Mouse (Mus musculus): ENCODE measurements around the gene Shh. TPM values are rescaled to one million over a fixed set of nuclear protein-coding genes. Genes with fewer than 3 reads are reported as not detected.

Shh gene
- polyA plus RNA-seq, 1 experiment from 2014 or later = 0.21 TPM

- Histone ChIP-seq H3K9ac (ENCODE audit: low read depth, low read length) (no peak overlapping the region), H3K9me3 (ENCODE audit: control insufficient read depth, low read length) (no peaks in the 10 kb centered on the region), H3K27me3 (replicated peaks; ENCODE audit: control insufficient read depth, insufficient read depth, low read length) (peaks cover 37% of the 10 kb centered on the region), H3K4me1 (replicated peaks; ENCODE audit: control insufficient read depth, insufficient read depth, low read length) (peaks cover 5% of the 10 kb centered on the region), H3K4me2 (no peak overlapping the region), H3K27ac (ENCODE audit: low read depth, low read length) (no peak overlapping the region), H3K4me3 (ENCODE audit: low read depth, low read length) (no peak overlapping the region), H3K36me3 (ENCODE audit: control insufficient read depth, insufficient read depth, low read length) (no peaks in the 10 kb centered on the region)
- ATAC-seq (replicated peaks; ENCODE audit: low FRiP score) = no peak
- DNase-seq (ENCODE audit: low spot score) = no peak
- 50% methylated on average over 3 of the region's 3 CpGs for WGBS
Observed at GRCm38 (mm10) chr5:28453523-28453922, 13.5 kb downstream of the Shh start.

- Histone ChIP-seq H3K9ac (ENCODE audit: low read depth, low read length) (no peak overlapping the region), H3K4me2 (no peak overlapping the region), H3K27me3 (replicated peaks; ENCODE audit: control insufficient read depth, insufficient read depth, low read length) (peaks cover 33% of the 10 kb centered on the region), H3K4me3 (ENCODE audit: low read depth, low read length) (no peak overlapping the region), H3K4me1 (replicated peaks; ENCODE audit: control insufficient read depth, insufficient read depth, low read length) (peaks cover 3% of the 10 kb centered on the region), H3K36me3 (ENCODE audit: control insufficient read depth, insufficient read depth, low read length) (no peaks in the 10 kb centered on the region), H3K27ac (ENCODE audit: low read depth, low read length) (no peak overlapping the region), H3K9me3 (ENCODE audit: control insufficient read depth, low read length) (no peaks in the 10 kb centered on the region)
- DNase-seq (ENCODE audit: low spot score) (no peak), ATAC-seq (replicated peaks; ENCODE audit: low FRiP score) (no peak)
- WGBS = 71% methylated on average over 5 of the region's 5 CpGs
Observed at GRCm38 (mm10) chr5:28453086-28453485, 14.0 kb downstream of the Shh start.

GRCm38 (mm10) chr5:28451053-28451638 is 15.9 kb downstream of the Shh start:
- no peaks in the 10 kb centered on the region for H3K36me3 ChIP-seq (ENCODE audit: control insufficient read depth, insufficient read depth, low read length)
- WGBS = 33% methylated on average over 6 of the region's 6 CpGs
- no peak overlapping the region for H3K9ac ChIP-seq (ENCODE audit: low read depth, low read length)
- peaks cover 14% of the 10 kb centered on the region for H3K27me3 ChIP-seq (replicated peaks; ENCODE audit: control insufficient read depth, insufficient read depth, low read length)
- H3K4me3 ChIP-seq (ENCODE audit: low read depth, low read length) = no peak overlapping the region
- no peaks in the 10 kb centered on the region for H3K4me1 ChIP-seq (replicated peaks; ENCODE audit: control insufficient read depth, insufficient read depth, low read length)
- DNase-seq (ENCODE audit: low spot score) = peak; percentile 70
- no peak overlapping the region for H3K4me2 ChIP-seq
- 0 out of 2 replicates have a peak, but pooled peaks have one; percentile 15 for ATAC-seq (replicated peaks; ENCODE audit: low FRiP score)
- H3K9me3 ChIP-seq (ENCODE audit: control insufficient read depth, low read length) = no peaks in the 10 kb centered on the region
- no peak overlapping the region for H3K27ac ChIP-seq (ENCODE audit: low read depth, low read length)

GRCm38 (mm10) chr5:28450126-28450890 is 16.7 kb downstream of the Shh start:
- Histone ChIP-seq H3K4me3 (ENCODE audit: low read depth, low read length) (no peak overlapping the region), H3K4me2 (no peak overlapping the region), H3K27ac (ENCODE audit: low read depth, low read length) (no peak overlapping the region), H3K4me1 (replicated peaks; ENCODE audit: control insufficient read depth, insufficient read depth, low read length) (no peaks in the 10 kb centered on the region), H3K9ac (ENCODE audit: low read depth, low read length) (no peak overlapping the region), H3K36me3 (ENCODE audit: control insufficient read depth, insufficient read depth, low read length) (no peaks in the 10 kb centered on the region), H3K27me3 (replicated peaks; ENCODE audit: control insufficient read depth, insufficient read depth, low read length) (peaks cover 6% of the 10 kb centered on the region; the same call in 1 of the 2 replicates), H3K9me3 (ENCODE audit: control insufficient read depth, low read length) (no peaks in the 10 kb centered on the region)
- DNase-seq (ENCODE audit: low spot score) (no peak), ATAC-seq (replicated peaks; ENCODE audit: low FRiP score) (no peak)
- WGBS = 51% methylated on average over 3 of the region's 3 CpGs

- Histone ChIP-seq H3K27me3 (replicated peaks; ENCODE audit: control insufficient read depth, insufficient read depth, low read length) (no peaks in the 10 kb centered on the region), H3K4me1 (replicated peaks; ENCODE audit: control insufficient read depth, insufficient read depth, low read length) (no peaks in the 10 kb centered on the region), H3K4me3 (ENCODE audit: low read depth, low read length) (no peak overlapping the region), H3K4me2 (no peak overlapping the region), H3K9ac (ENCODE audit: low read depth, low read length) (no peak overlapping the region), H3K9me3 (ENCODE audit: control insufficient read depth, low read length) (no peaks in the 10 kb centered on the region), H3K27ac (ENCODE audit: low read depth, low read length) (no peak overlapping the region), H3K36me3 (ENCODE audit: control insufficient read depth, insufficient read depth, low read length) (no peaks in the 10 kb centered on the region)
- 87% methylated on average over 9 of the region's 9 CpGs for WGBS
- DNase-seq (ENCODE audit: low spot score) = no peak
- ATAC-seq (replicated peaks; ENCODE audit: low FRiP score) = no peak
Observed at GRCm38 (mm10) chr5:28425926-28426325, 41.1 kb downstream of the Shh start.

- peaks cover 5% of the 10 kb centered on the region; the same call in 1 of the 2 replicates for H3K36me3 ChIP-seq (ENCODE audit: control insufficient read depth, insufficient read depth, low read length)
- H3K9me3 ChIP-seq (ENCODE audit: control insufficient read depth, low read length) = no peaks in the 10 kb centered on the region
- DNase-seq (ENCODE audit: low spot score) (no peak), ATAC-seq (replicated peaks; ENCODE audit: low FRiP score) (no peak; the same call in 1 of the 2 replicates)
- no peaks in the 10 kb centered on the region for H3K4me1 ChIP-seq (replicated peaks; ENCODE audit: control insufficient read depth, insufficient read depth, low read length)
- WGBS = 58% methylated on average over 4 of the region's 4 CpGs
- H3K4me3 ChIP-seq (ENCODE audit: low read depth, low read length) = no peak overlapping the region
- H3K4me2 ChIP-seq = no peak overlapping the region
- H3K9ac ChIP-seq (ENCODE audit: low read depth, low read length) = no peak overlapping the region
- H3K27ac ChIP-seq (ENCODE audit: low read depth, low read length) = no peak overlapping the region
- H3K27me3 ChIP-seq (replicated peaks; ENCODE audit: control insufficient read depth, insufficient read depth, low read length) = no peaks in the 10 kb centered on the region
Observed at GRCm38 (mm10) chr5:28423781-28424180, 43.3 kb downstream of the Shh start.

GRCm38 (mm10) chr5:28419640-28420265 is 47.3 kb downstream of the Shh start:
- Histone ChIP-seq H3K36me3 (ENCODE audit: control insufficient read depth, insufficient read depth, low read length) (peaks cover 12% of the 10 kb centered on the region), H3K4me2 (no peak overlapping the region), H3K9me3 (ENCODE audit: control insufficient read depth, low read length) (no peaks in the 10 kb centered on the region), H3K27me3 (replicated peaks; ENCODE audit: control insufficient read depth, insufficient read depth, low read length) (no peaks in the 10 kb centered on the region), H3K27ac (ENCODE audit: low read depth, low read length) (no peak overlapping the region), H3K4me1 (replicated peaks; ENCODE audit: control insufficient read depth, insufficient read depth, low read length) (no peaks in the 10 kb centered on the region), H3K9ac (ENCODE audit: low read depth, low read length) (no peak overlapping the region), H3K4me3 (ENCODE audit: low read depth, low read length) (no peak overlapping the region)
- WGBS = 92% methylated on average over 12 of the region's 12 CpGs
- no peak for DNase-seq (ENCODE audit: low spot score)
- no peak for ATAC-seq (replicated peaks; ENCODE audit: low FRiP score)

GRCm38 (mm10) chr5:28418734-28419133 is 48.3 kb downstream of the Shh start:
- Histone ChIP-seq H3K9ac (ENCODE audit: low read depth, low read length) (no peak overlapping the region), H3K4me1 (replicated peaks; ENCODE audit: control insufficient read depth, insufficient read depth, low read length) (no peaks in the 10 kb centered on the region), H3K4me3 (ENCODE audit: low read depth, low read length) (no peak overlapping the region), H3K4me2 (no peak overlapping the region), H3K27me3 (replicated peaks; ENCODE audit: control insufficient read depth, insufficient read depth, low read length) (no peaks in the 10 kb centered on the region), H3K36me3 (ENCODE audit: control insufficient read depth, insufficient read depth, low read length) (peaks cover 16% of the 10 kb centered on the region), H3K9me3 (ENCODE audit: control insufficient read depth, low read length) (no peaks in the 10 kb centered on the region), H3K27ac (ENCODE audit: low read depth, low read length) (no peak overlapping the region)
- ATAC-seq (replicated peaks; ENCODE audit: low FRiP score) (no peak), DNase-seq (ENCODE audit: low spot score) (no peak)
- WGBS = 86% methylated on average over 10 of the region's 10 CpGs
